Comparison of ENCODE assay signal across 7 mouse cellular contexts in genomic region chr11:70688372-70688771, GRCm38 (mm10). TPM values are rescaled to one million over a fixed set of nuclear protein-coding genes. Genes with fewer than 3 reads are reported as not detected.
A peak's percentile ranks its signal among the peaks of the same experiment; 100 is the strongest.
DNase-seq lines count a peak whose midpoint lies in the region; ATAC-seq and TF ChIP-seq lines count a peak whose summit lies in the region.

No protein-coding gene starts in this region.

- H3K9me3 ChIP-seq in lung, embryonic 14.5 days (ENCODE audit: low read depth, low read length) = no peaks in the 10 kb centered on the region
- no peaks in the 10 kb centered on the region for H3K9me3 ChIP-seq in kidney, postnatal 0 days (replicated peaks; ENCODE audit: low read length)

- no peak for TF ChIP-seq CTCF in lung, embryonic 14.5 days (IDR thresholded peaks at IDR 0.05; ENCODE audit: low read depth)
- no peak for TF ChIP-seq CTCF in embryonic fibroblast, embryonic 13.5 days (IDR thresholded peaks at IDR 0.05; ENCODE audit: borderline replicate concordance, insufficient read depth, low read length)
- TF ChIP-seq CTCF in kidney, postnatal 0 days (IDR thresholded peaks at IDR 0.05; ENCODE audit: low read depth) = no peak; the same call in 1 of the 2 replicates
- no peak for TF ChIP-seq CTCF in olfactory bulb, adult 2 months (IDR thresholded peaks at IDR 0.05; ENCODE audit: insufficient read depth, low read depth, low read length)

- no peaks in the 10 kb centered on the region for H3K4me1 ChIP-seq in lung, embryonic 14.5 days (ENCODE audit: insufficient read depth)
- no peaks in the 10 kb centered on the region; the same call in 1 of the 2 replicates for H3K4me1 ChIP-seq in embryonic fibroblast, embryonic 13.5 days (ENCODE audit: control insufficient read depth, insufficient read depth, low read length)
- H3K4me1 ChIP-seq in kidney, postnatal 0 days (replicated peaks; ENCODE audit: insufficient read depth, low read length) = peaks cover 14% of the 10 kb centered on the region; the same call in 1 of the 2 replicates
- H3K4me1 ChIP-seq in olfactory bulb, adult 2 months (ENCODE audit: control insufficient read depth, insufficient read depth, low read length) = peaks cover 6% of the 10 kb centered on the region; the same call in 1 of the 2 replicates

- 0 out of 2 replicates have a peak, but pooled peaks have one; percentile 20 for ATAC-seq in lung, embryonic 14.5 days (ENCODE audit: insufficient read depth)
- no peak for ATAC-seq in kidney, postnatal 0 days (replicated peaks; ENCODE audit: low FRiP score, low read depth)

- peak overlapping the region; percentile 80 for H3K4me2 ChIP-seq in lung, embryonic 14.5 days
- H3K4me2 ChIP-seq in kidney, postnatal 0 days (ENCODE audit: low read length) = peak overlapping the region; percentile 75

- no peaks in the 10 kb centered on the region for H3K27me3 ChIP-seq in lung, embryonic 14.5 days (ENCODE audit: insufficient read depth, low read length)
- H3K27me3 ChIP-seq in kidney, postnatal 0 days (ENCODE audit: insufficient read depth, low read length) = no peaks in the 10 kb centered on the region

- H3K9ac ChIP-seq in lung, embryonic 14.5 days = peak overlapping the region; percentile 82
- H3K9ac ChIP-seq in kidney, postnatal 0 days (ENCODE audit: low read depth, low read length) = peak overlapping the region; percentile 71

- H3K27ac ChIP-seq in lung, embryonic 14.5 days (ENCODE audit: low read depth) = peak overlapping the region; percentile 88
- H3K27ac ChIP-seq in embryonic fibroblast, embryonic 13.5 days (ENCODE audit: insufficient read depth, low read length) = peak overlapping the region; percentile 71
- H3K27ac ChIP-seq in kidney, postnatal 0 days = peak overlapping the region; percentile 85
- peak overlapping the region; percentile 67 for H3K27ac ChIP-seq in olfactory bulb, adult 2 months (ENCODE audit: insufficient read depth, low read depth, low read length)

- TF ChIP-seq POLR2A in embryonic fibroblast, embryonic 13.5 days (IDR thresholded peaks at IDR 0.05; ENCODE audit: low read depth, low read length) = no peak; the same call in 1 of the 2 replicates
- TF ChIP-seq POLR2A in olfactory bulb, adult 2 months (IDR thresholded peaks at IDR 0.05; ENCODE audit: insufficient read depth, low read depth, low read length) = no peak

- H3K4me3 ChIP-seq in lung, embryonic 14.5 days (ENCODE audit: low read depth, low read length) = peak overlapping the region; percentile 87
- peak overlapping the region; percentile 38 for H3K4me3 ChIP-seq in embryonic fibroblast, embryonic 13.5 days (ENCODE audit: insufficient read depth, low read length)
- H3K4me3 ChIP-seq in kidney, postnatal 0 days (replicated peaks; ENCODE audit: low read depth, low read length) = peak overlapping the region; percentile 70
- H3K4me3 ChIP-seq in olfactory bulb, adult 2 months (ENCODE audit: insufficient read depth, low read depth, low read length) = peak overlapping the region; percentile 87

- DNase-seq in lung, embryonic 14.5 days = peak; percentile 28
- DNase-seq in lung, postnatal 4 days = no peak
- DNase-seq in kidney, postnatal 0 days (ENCODE audit: low spot score) = no peak
- no peak for DNase-seq in thymus, postnatal 4 days
- DNase-seq in ovary, adult 18-20 months (ENCODE audit: low spot score) = no peak

- peaks cover 28% of the 10 kb centered on the region for H3K36me3 ChIP-seq in lung, embryonic 14.5 days (ENCODE audit: insufficient read depth)
- H3K36me3 ChIP-seq in kidney, postnatal 0 days (ENCODE audit: insufficient read depth, low read length) = peaks cover 10% of the 10 kb centered on the region

- 11% methylated on average over 8 of the region's 8 CpGs for WGBS in lung, embryonic 14.5 days
- 16% methylated on average over 8 of the region's 8 CpGs for WGBS in kidney, postnatal 0 days
- WGBS in olfactory bulb, adult 2 months = 4% methylated on average over 8 of the region's 8 CpGs

RNA-seq across cellular contexts. Expression of gene Camta2, which starts 0.5 kb away (rescaled TPM):
- 15.3 and 16.2 TPM in 2 replicates for polyA plus RNA-seq in lung, embryonic 14.5 days (2014; fragmentation: Nextera tagmentation; extraction: Ambion mirVana)
- polyA plus RNA-seq in embryonic fibroblast, embryonic 13.5 days (2011; ENCODE audit: insufficient read length, low read depth, missing spikeins) = 15.3 and 16.4 TPM in 2 replicates
- 9.2 and 9.4 TPM in 2 replicates for polyA plus RNA-seq in kidney, postnatal 0 days (2015; fragmentation: Nextera tagmentation; extraction: Ambion mirVana)
- polyA plus RNA-seq in olfactory bulb, adult 2 months (2012; ENCODE audit: insufficient read depth, insufficient read length, low replicate concordance, missing spikeins) = not detected in 2 replicates

RNA-seq across cellular contexts. Expression of gene Inca1, which starts 11.6 kb away (rescaled TPM):
- 1.1 and 1.5 TPM in 2 replicates for polyA plus RNA-seq in lung, embryonic 14.5 days (2014; fragmentation: Nextera tagmentation; extraction: Ambion mirVana)
- 1.2 and 2.4 TPM in 2 replicates for polyA plus RNA-seq in embryonic fibroblast, embryonic 13.5 days (2011; ENCODE audit: insufficient read length, low read depth, missing spikeins)
- 2.3 and 3.0 TPM in 2 replicates for polyA plus RNA-seq in kidney, postnatal 0 days (2015; fragmentation: Nextera tagmentation; extraction: Ambion mirVana)
- not detected in 2 replicates for polyA plus RNA-seq in olfactory bulb, adult 2 months (2012; ENCODE audit: insufficient read depth, insufficient read length, low replicate concordance, missing spikeins)

RNA-seq across cellular contexts. Expression of gene Kif1c, which starts 12.0 kb away (rescaled TPM):
- polyA plus RNA-seq in lung, embryonic 14.5 days (2014; fragmentation: Nextera tagmentation; extraction: Ambion mirVana) = 12.4 and 13.7 TPM in 2 replicates
- polyA plus RNA-seq in embryonic fibroblast, embryonic 13.5 days (2011; ENCODE audit: insufficient read length, low read depth, missing spikeins) = 88.5 and 112 TPM in 2 replicates
- 3.5 and 3.6 TPM in 2 replicates for polyA plus RNA-seq in kidney, postnatal 0 days (2015; fragmentation: Nextera tagmentation; extraction: Ambion mirVana)
- not detected in 2 replicates for polyA plus RNA-seq in olfactory bulb, adult 2 months (2012; ENCODE audit: insufficient read depth, insufficient read length, low replicate concordance, missing spikeins)

RNA-seq across cellular contexts. Expression of gene Spag7, which starts 19.2 kb away (rescaled TPM):
- polyA plus RNA-seq in lung, embryonic 14.5 days (2014; fragmentation: Nextera tagmentation; extraction: Ambion mirVana) = 141 and 167 TPM in 2 replicates
- 91.1 and 106 TPM in 2 replicates for polyA plus RNA-seq in embryonic fibroblast, embryonic 13.5 days (2011; ENCODE audit: insufficient read length, low read depth, missing spikeins)
- polyA plus RNA-seq in kidney, postnatal 0 days (2015; fragmentation: Nextera tagmentation; extraction: Ambion mirVana) = 91.5 and 102 TPM in 2 replicates
- not detected in 2 replicates for polyA plus RNA-seq in olfactory bulb, adult 2 months (2012; ENCODE audit: insufficient read depth, insufficient read length, low replicate concordance, missing spikeins)

RNA-seq across cellular contexts. Expression of gene Eno3, which starts 31.4 kb away (rescaled TPM):
- 12.7 and 19.6 TPM in 2 replicates for polyA plus RNA-seq in lung, embryonic 14.5 days (2014; fragmentation: Nextera tagmentation; extraction: Ambion mirVana)
- 15.6 and 31.0 TPM in 2 replicates for polyA plus RNA-seq in embryonic fibroblast, embryonic 13.5 days (2011; ENCODE audit: insufficient read length, low read depth, missing spikeins)
- 9.7 and 10.0 TPM in 2 replicates for polyA plus RNA-seq in kidney, postnatal 0 days (2015; fragmentation: Nextera tagmentation; extraction: Ambion mirVana)
- polyA plus RNA-seq in olfactory bulb, adult 2 months (2012; ENCODE audit: insufficient read depth, insufficient read length, low replicate concordance, missing spikeins) = not detected in 2 replicates
